Mouse (Mus musculus) CH12.LX (cell line): ENCODE measurements around the gene Ftcd. TPM values are rescaled to one million over a fixed set of nuclear protein-coding genes. Genes with fewer than 3 reads are reported as not detected.

Experiments used
- DNase-seq: peaks from one replicate; pipeline ENCODE4 v3.0.0-alpha.2; 2013; ENCODE audit errors: extremely low read depth
- H3K27ac ChIP-seq: 2 replicates; pipeline ENCODE4 v1.5.1; 2012; ENCODE audit warnings: low read depth, mild to moderate bottlenecking, control low read depth, moderate library complexity; ENCODE audit not compliant: insufficient read depth
- H3K27me3 ChIP-seq: replicated peaks from 2 replicates; pipeline ENCODE3; 2012; ENCODE audit warnings: inconsistent platforms
- H3K36me3 ChIP-seq, 2 experiments: replicated peaks in 1 of 2; 2 replicates each; pipeline versions ENCODE3 to v1.6.1; 2012; ENCODE audit warnings: inconsistent platforms in 1 of 2, low read length in 1 of 2, mild to moderate bottlenecking in 1 of 2, mixed read lengths in 1 of 2, moderate library complexity in 1 of 2; ENCODE audit not compliant: control insufficient read depth in 1 of 2, insufficient read depth in 1 of 2
- H3K4me1 ChIP-seq, 2 experiments: 2 replicates each; pipeline ENCODE4 v1.6.1; 2012; ENCODE audit warnings: inconsistent platforms in 1 of 2, moderate library complexity in 1 of 2; ENCODE audit not compliant: insufficient read depth in 2 of 2, control insufficient read depth in 1 of 2
- H3K4me2 ChIP-seq: 2 replicates; pipeline ENCODE4 v1.6.1; 2012; ENCODE audit warnings: low read depth, mild to moderate bottlenecking, control low read depth; ENCODE audit not compliant: poor library complexity, insufficient read depth, severe bottlenecking
- H3K4me3 ChIP-seq, 3 experiments: fragments of 150-350 bp in 1 of 3; sonication (generic) in 1 of 3; replicated peaks in 1 of 3; 2 replicates each; pipeline versions ENCODE3 to v1.5.1; 2011 to 2012; ENCODE audit warnings: low read depth in 2 of 3, low read length in 2 of 3, mild to moderate bottlenecking in 2 of 3, moderate library complexity in 2 of 3, control low read depth in 1 of 3, improper control_type of control experiment in 1 of 3, inconsistent platforms in 1 of 3, mixed read lengths in 1 of 3; ENCODE audit not compliant: poor library complexity in 1 of 3
- H3K79me2 ChIP-seq: replicated peaks from 2 replicates; pipeline ENCODE4 v1.6.1; 2012; ENCODE audit warnings: mild to moderate bottlenecking, moderate library complexity; ENCODE audit not compliant: control insufficient read depth, poor library complexity, insufficient read depth, severe bottlenecking; ENCODE audit errors: extremely low read depth
- H3K9ac ChIP-seq: 2 replicates; pipeline ENCODE4 v1.6.1; 2012; ENCODE audit warnings: low read depth, mild to moderate bottlenecking, control low read depth, moderate library complexity; ENCODE audit not compliant: insufficient read depth
- H3K9me3 ChIP-seq: replicated peaks from 2 replicates; pipeline ENCODE3; 2012; ENCODE audit warnings: low read length, inconsistent platforms, mixed read lengths
- ELF1 ChIP-seq: IDR thresholded peaks from 2 replicates; pipeline ENCODE4 v1.6.1; 2014; ENCODE audit warnings: low read depth, mild to moderate bottlenecking, inconsistent platforms, low read length, improper control_type of control experiment
- EP300 ChIP-seq: IDR thresholded peaks from 2 replicates; pipeline ENCODE4 v1.6.1; 2011; ENCODE audit warnings: low read length, improper control_type of control experiment
- ETS1 ChIP-seq: conservative IDR thresholded peaks from 2 replicates; pipeline ENCODE4 v1.6.1; 2012; ENCODE audit warnings: low read depth, mild to moderate bottlenecking, inconsistent platforms, low read length, improper control_type of control experiment, moderate library complexity
- JUN ChIP-seq: IDR thresholded peaks from 2 replicates; pipeline ENCODE4 v1.6.1; 2011; ENCODE audit warnings: low read depth, mild to moderate bottlenecking, low read length, improper control_type of control experiment, moderate library complexity; ENCODE audit not compliant: insufficient read depth
- MEF2A ChIP-seq: IDR thresholded peaks from 2 replicates; pipeline ENCODE4 v1.6.1; 2014; ENCODE audit warnings: low read depth, mild to moderate bottlenecking, inconsistent platforms, low read length, improper control_type of control experiment, borderline replicate concordance
- MXI1 ChIP-seq: IDR thresholded peaks from 2 replicates; pipeline ENCODE4 v1.6.1; 2011; ENCODE audit warnings: mild to moderate bottlenecking, low read depth, low read length, improper control_type of control experiment
- NRF1 ChIP-seq: IDR thresholded peaks from 2 replicates; pipeline ENCODE4 v1.6.1; 2014; ENCODE audit warnings: low read depth, mild to moderate bottlenecking, inconsistent platforms, low read length, improper control_type of control experiment, moderate library complexity
- RAD21 ChIP-seq: IDR thresholded peaks from 2 replicates; pipeline ENCODE4 v1.6.1; 2011; ENCODE audit warnings: low read depth, mild to moderate bottlenecking, low read length, improper control_type of control experiment, moderate library complexity
- RCOR1 ChIP-seq: conservative IDR thresholded peaks from 2 replicates; pipeline ENCODE4 v1.6.1; 2012; ENCODE audit warnings: low read depth, mild to moderate bottlenecking, inconsistent platforms, low read length, improper control_type of control experiment
- SIN3A ChIP-seq: IDR thresholded peaks from 2 replicates; pipeline ENCODE4 v1.6.1; 2012; ENCODE audit warnings: low read length, improper control_type of control experiment, inconsistent platforms
- UBTF ChIP-seq: IDR thresholded peaks from 2 replicates; pipeline ENCODE4 v1.6.1; 2012; ENCODE audit warnings: low read depth, mild to moderate bottlenecking, inconsistent platforms, low read length, improper control_type of control experiment, moderate library complexity
- USF1 ChIP-seq: IDR thresholded peaks from 2 replicates; pipeline ENCODE4 v1.6.1; 2014; ENCODE audit warnings: low read depth, mild to moderate bottlenecking, inconsistent platforms, low read length, improper control_type of control experiment
- ZC3H11A ChIP-seq: IDR thresholded peaks from 2 replicates; pipeline ENCODE4 v1.6.1; 2012; ENCODE audit warnings: low read depth, mild to moderate bottlenecking, inconsistent platforms, low read length, improper control_type of control experiment
- ZKSCAN1 ChIP-seq: IDR thresholded peaks from 2 replicates; pipeline ENCODE4 v1.6.1; 2012; ENCODE audit warnings: low read depth, inconsistent platforms, low read length, improper control_type of control experiment, borderline replicate concordance
- ZNF384 ChIP-seq: IDR thresholded peaks from 2 replicates; pipeline ENCODE4 v1.6.1; 2012; ENCODE audit warnings: low read depth, low read length, improper control_type of control experiment, inconsistent platforms
- dilution Hi-C: fragments of 300-500 bp; cut with MboI; formaldehyde crosslinking; loops from 2 replicates; pipeline ENCODE4 v1.14.3; 2020; ENCODE audit warnings: low sequenced_read_pairs; ENCODE audit not compliant: extremely low pct_unique_long_range_greater_than_20kb, extremely low pct_ligation_motif_present
- in situ Hi-C: fragments of 300-500 bp; cut with MboI; formaldehyde crosslinking; loops from 3 replicates; pipeline ENCODE4 v1.14.3; 2019; ENCODE audit warnings: low sequenced_read_pairs, low pct_ligation_motif_present, low pct_unique_long_range_greater_than_20kb, mixed read lengths
- polyA plus RNA-seq: library from polyadenylated mRNA; unstranded; fragments of >175 nt; gene quantifications from 2 replicates; pipeline ENCODE4 v1.2.1, GENCODE M21; 2012; ENCODE audit warnings: low read depth; ENCODE audit not compliant: insufficient read length
- total RNA-seq, 2 experiments: library from RNA; depleted of rRNA; stranded (reverse); fragments of 300-350 nt in 1 of 2; fragments of >200 nt in 1 of 2; gene quantifications; 2 replicates each; pipeline ENCODE4 v1.2.3; 2012 to 2014

The Ftcd gene
- total and polyA plus RNA-seq, 3 experiments, result not detected

DNA sequence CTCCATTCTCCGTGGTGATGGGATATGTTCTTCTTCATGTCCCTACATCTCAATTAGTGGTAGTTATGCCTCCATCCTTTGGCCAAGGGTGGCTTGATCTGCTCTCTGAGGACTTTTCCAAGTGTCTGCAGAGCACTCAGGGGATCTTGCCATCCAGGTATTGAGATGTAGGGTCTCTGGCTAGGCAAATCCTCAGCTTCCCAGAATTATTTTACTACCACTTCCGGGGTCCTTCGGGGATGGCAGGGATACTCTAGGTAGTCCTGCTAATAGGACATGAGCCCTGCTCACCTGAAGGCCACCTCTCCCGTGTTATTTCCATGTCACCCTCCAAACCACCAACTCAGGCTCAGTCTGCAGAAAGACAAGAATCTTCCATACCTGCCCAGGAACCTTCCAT lies 61.2 kb downstream of the Ftcd start:
- TF ChIP-seq ZNF384 (no peak), ZC3H11A (no peak), ZKSCAN1 (no peak), ETS1 (no peak), ELF1 (no peak), UBTF (no peak), NRF1 (no peak), EP300 (no peak), RCOR1 (no peak), JUN (no peak), RAD21 (no peak), USF1 (no peak), MXI1 (no peak), SIN3A (no peak), MEF2A (no peak)
- TF ChIP-seq, all 38 proteins: peak for 0
- no peak for DNase-seq
- in situ Hi-C loops, result no loop called here
- Histone ChIP-seq H3K27me3 (peaks cover 79% of the 10 kb centered on the region), H3K9ac (no peak overlapping the region), H3K4me2 (no peak overlapping the region), H3K36me3 (no peaks in the 10 kb centered on the region), H3K4me3 (no peak overlapping the region), H3K27ac (no peak overlapping the region), H3K9me3 (no peaks in the 10 kb centered on the region), H3K79me2 (no peaks in the 10 kb centered on the region), H3K4me1 (no peaks in the 10 kb centered on the region)
- dilution Hi-C loops, result no loop called here

Other genes starting within 250 kb of the Ftcd start
- gene Dip2a, start 230.4 kb upstream of the Ftcd start, total RNA-seq (2012; rRNA removed), result 1.4 and 2.4 TPM in 2 replicates
- gene Dip2a, start 230.4 kb upstream of the Ftcd start, total RNA-seq (2014; rRNA removed), result 0.73 and 0.97 TPM in 2 replicates
- 1.5 TPM in 2 replicates for gene Dip2a, start 230.4 kb upstream of the Ftcd start, polyA plus RNA-seq
- gene AC141477.1, start 135.2 kb upstream of the Ftcd start, total RNA-seq (2012; rRNA removed), result not detected in 2 replicates
- not detected in 2 replicates for gene AC141477.1, start 135.2 kb upstream of the Ftcd start, total RNA-seq (2014; rRNA removed)
- gene AC141477.1, start 135.2 kb upstream of the Ftcd start, polyA plus RNA-seq, result 3.5 TPM in 1 of 2 replicates, not detected in the other
- 28.7 and 29.1 TPM in 2 replicates for gene Pcnt, start 132.9 kb upstream of the Ftcd start, total RNA-seq (2012; rRNA removed)
- 22.2 and 24.6 TPM in 2 replicates for gene Pcnt, start 132.9 kb upstream of the Ftcd start, total RNA-seq (2014; rRNA removed)
- gene Pcnt, start 132.9 kb upstream of the Ftcd start, polyA plus RNA-seq, result 30.2 and 30.6 TPM in 2 replicates
- 0.25 and 0.42 TPM in 2 replicates for gene 2610028H24Rik, start 126.6 kb upstream of the Ftcd start, total RNA-seq (2012; rRNA removed)
- gene 2610028H24Rik, start 126.6 kb upstream of the Ftcd start, total RNA-seq (2014; rRNA removed), result not detected in 2 replicates
- not detected in 2 replicates for gene 2610028H24Rik, start 126.6 kb upstream of the Ftcd start, polyA plus RNA-seq
- 34.2 and 40.4 TPM in 2 replicates for gene Mcm3ap, start 106.7 kb upstream of the Ftcd start, total RNA-seq (2012; rRNA removed)
- 26.4 and 26.9 TPM in 2 replicates for gene Mcm3ap, start 106.7 kb upstream of the Ftcd start, total RNA-seq (2014; rRNA removed)
- gene Mcm3ap, start 106.7 kb upstream of the Ftcd start, polyA plus RNA-seq, result 47.8 and 51.1 TPM in 2 replicates
- gene Ybey, start 106.5 kb upstream of the Ftcd start, total RNA-seq (2012; rRNA removed), result 4.3 and 4.4 TPM in 2 replicates
- gene Ybey, start 106.5 kb upstream of the Ftcd start, total RNA-seq (2014; rRNA removed), result 5.2 TPM in 2 replicates
- gene Ybey, start 106.5 kb upstream of the Ftcd start, polyA plus RNA-seq, result 2.0 and 3.0 TPM in 2 replicates
- gene Lss, start 44.1 kb upstream of the Ftcd start, total RNA-seq (2012; rRNA removed), result 28.8 and 38.4 TPM in 2 replicates
- 60.8 and 89.6 TPM in 2 replicates for gene Lss, start 44.1 kb upstream of the Ftcd start, total RNA-seq (2014; rRNA removed)
- gene Lss, start 44.1 kb upstream of the Ftcd start, polyA plus RNA-seq, result 37.7 and 53.3 TPM in 2 replicates
- not detected in 2 replicates for gene Spatc1l, start 13.4 kb upstream of the Ftcd start, total RNA-seq (2012; rRNA removed)
- gene Spatc1l, start 13.4 kb upstream of the Ftcd start, total RNA-seq (2014; rRNA removed), result 0.17 TPM in 1 of 2 replicates, not detected in the other
- not detected in 2 replicates for gene Spatc1l, start 13.4 kb upstream of the Ftcd start, polyA plus RNA-seq
- gene Col6a2, start 48.0 kb downstream of the Ftcd start, total RNA-seq (2012; rRNA removed), result not detected in 2 replicates
- not detected in 2 replicates for gene Col6a2, start 48.0 kb downstream of the Ftcd start, total RNA-seq (2014; rRNA removed)
- not detected in 2 replicates for gene Col6a2, start 48.0 kb downstream of the Ftcd start, polyA plus RNA-seq
- gene Col6a1, start 150.5 kb downstream of the Ftcd start, total RNA-seq (2012; rRNA removed), result 0.04 and 0.21 TPM in 2 replicates
- not detected in 2 replicates for gene Col6a1, start 150.5 kb downstream of the Ftcd start, total RNA-seq (2014; rRNA removed)
- not detected in 2 replicates for gene Col6a1, start 150.5 kb downstream of the Ftcd start, polyA plus RNA-seq